Mouse (Mus musculus) ovary, adult 18-20 months (tissue): ENCODE results near the gene Zswim4.

Experiments
- DNase-seq: peaks from one replicate; pipeline ENCODE4 v3.0.0; 2022; ENCODE audit warnings: low spot score, mixed read lengths

Gene Zswim4

GRCm38 (mm10) chr8:84180530-84181190 is 56.2 kb downstream of the Zswim4 start:
- peak; percentile 32 for DNase-seq

GRCm38 (mm10) chr8:84179946-84180345 is 56.9 kb downstream of the Zswim4 start:
- DNase-seq, result no peak

GRCm38 (mm10) chr8:84178592-84178991 is 58.3 kb downstream of the Zswim4 start:
- DNase-seq, result no peak

DNA sequence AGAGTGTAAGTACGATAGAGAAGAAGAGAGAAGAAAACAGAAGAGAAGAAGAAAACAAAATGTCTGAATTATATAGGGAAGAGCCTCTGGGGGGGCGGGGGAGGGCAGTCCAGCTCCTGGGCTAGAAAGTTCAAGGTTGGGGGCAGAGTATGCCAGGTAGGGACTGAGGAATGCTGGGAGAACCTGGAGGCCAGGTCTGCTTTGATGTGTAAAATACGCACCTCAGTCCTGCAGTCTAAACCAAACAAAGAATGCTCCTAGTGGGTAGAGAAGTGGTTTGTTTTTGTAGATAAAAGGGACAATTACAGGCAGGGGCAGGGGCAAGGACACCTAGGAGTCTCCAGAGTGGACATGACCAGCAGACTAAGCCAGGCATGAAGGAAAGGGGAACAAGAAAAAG is 59.5 kb downstream of the Zswim4 start:
- DNase-seq, result no peak

DNA sequence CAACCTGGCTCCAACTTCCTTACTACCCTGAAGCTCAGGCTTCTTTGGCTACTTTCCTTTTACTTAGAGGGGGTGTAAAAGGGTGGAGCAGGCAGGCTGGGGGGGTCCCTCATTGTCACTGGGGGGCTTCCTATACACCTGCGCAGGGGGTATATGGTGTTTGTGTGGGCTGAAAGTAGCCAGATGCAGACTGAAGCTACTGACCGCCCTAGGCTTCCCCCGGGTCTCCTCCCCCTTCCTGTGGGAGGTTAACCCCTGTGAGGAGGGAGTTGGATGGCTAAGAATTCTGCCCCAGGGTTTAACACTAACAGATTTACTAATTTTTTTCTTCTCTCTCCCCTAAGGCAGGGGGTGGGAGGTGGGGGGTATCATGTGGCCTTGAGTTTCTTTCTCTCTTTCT is 60.3 kb downstream of the Zswim4 start:
- DNase-seq, result no peak

DNA sequence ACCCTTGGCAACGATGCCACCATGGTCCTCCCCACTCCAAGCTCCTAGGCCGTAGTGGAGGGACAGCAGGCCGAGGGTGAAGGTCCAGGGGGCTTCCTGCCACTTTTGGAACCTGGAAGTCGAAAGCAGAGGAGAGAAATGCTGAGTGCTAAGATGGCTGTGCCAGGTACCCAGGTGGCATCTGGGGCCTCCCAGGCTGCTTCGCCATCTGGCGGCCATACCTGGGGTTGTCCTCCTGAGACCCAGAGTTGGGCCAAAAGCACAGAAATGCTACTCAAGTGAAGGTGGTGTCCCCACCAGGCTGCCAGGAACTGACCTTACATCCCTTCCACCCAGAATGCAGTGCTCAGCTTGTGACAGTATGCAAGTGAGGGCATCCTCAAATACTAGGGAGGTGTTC is 63.0 kb downstream of the Zswim4 start:
- DNase-seq, result no peak

DNA sequence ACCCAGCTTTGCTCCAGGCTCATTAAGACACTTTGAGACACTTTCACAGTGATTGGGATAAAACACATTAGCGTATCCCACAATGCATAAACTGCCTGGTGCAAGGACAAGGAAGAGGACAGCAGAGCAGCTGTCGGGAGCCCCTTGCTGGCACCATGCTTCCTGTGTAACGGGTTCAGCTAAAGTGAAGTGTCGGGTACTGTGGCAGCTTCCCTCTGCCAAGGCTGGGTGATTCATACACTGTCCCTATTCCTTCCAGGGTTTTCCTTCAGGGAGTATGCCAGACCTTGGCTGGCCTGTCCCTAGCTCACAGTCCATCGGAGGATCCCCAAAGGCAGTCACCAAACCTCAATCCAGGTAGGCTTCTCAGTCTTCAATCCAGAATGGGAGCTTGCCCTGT is 66.8 kb downstream of the Zswim4 start:
- no peak for DNase-seq

- DNase-seq, result no peak
Observed at GRCm38 (mm10) chr8:84167696-84168095, 69.2 kb downstream of the Zswim4 start.
